Mouse (Mus musculus) midbrain, embryonic 16.5 days (tissue): ENCODE measurements at regions not wholly inside any gene's neighbourhood (a gene's known extent, or its start where the extent isn't known, plus 50 kb on each side); places are given as distances from the start of the nearest gene placed in this dataset.

Experiments used
- ATAC-seq: fragments of 200-750 bp; cut with Nextera tagmentation; 2 replicates; pipeline ENCODE4 v1.8.0; 2017; ENCODE audit warnings: moderate TSS enrichment
- H3K27ac ChIP-seq: fragments of 300-500 bp; sonication (generic); 2 replicates; pipeline ENCODE4 v1.5.1; 2014; ENCODE audit warnings: mild to moderate bottlenecking, low read length, mixed read lengths
- H3K27me3 ChIP-seq: fragments of 300-500 bp; sonication (generic); 2 replicates; pipeline ENCODE4 v1.6.1; 2014; ENCODE audit warnings: low read depth, low read length, mixed read lengths; ENCODE audit not compliant: control insufficient read depth, insufficient read depth
- H3K36me3 ChIP-seq: fragments of 300-500 bp; sonication (generic); 2 replicates; pipeline ENCODE4 v1.6.1; 2014; ENCODE audit warnings: mild to moderate bottlenecking, low read length, moderate library complexity, mixed read lengths; ENCODE audit not compliant: control insufficient read depth, insufficient read depth
- H3K4me1 ChIP-seq: fragments of 300-500 bp; sonication (generic); 2 replicates; pipeline ENCODE4 v1.6.1; 2014; ENCODE audit warnings: mild to moderate bottlenecking, low read length, mixed read lengths; ENCODE audit not compliant: control insufficient read depth, insufficient read depth
- H3K4me2 ChIP-seq: fragments of 300-500 bp; sonication (generic); 2 replicates; pipeline ENCODE4 v1.6.1; 2014; ENCODE audit warnings: mild to moderate bottlenecking, low read length, mixed read lengths
- H3K4me3 ChIP-seq: fragments of 300-500 bp; sonication (generic); 2 replicates; pipeline ENCODE4 v1.5.1; 2014; ENCODE audit warnings: low read depth, mild to moderate bottlenecking, low read length, moderate library complexity, mixed read lengths
- H3K9ac ChIP-seq: fragments of 300-500 bp; sonication (generic); 2 replicates; pipeline ENCODE4 v1.6.1; 2014; ENCODE audit warnings: low read depth, low read length, mixed read lengths
- H3K9me3 ChIP-seq: fragments of 300-500 bp; sonication (generic); replicated peaks from 2 replicates; pipeline ENCODE4 v1.6.1; 2014; ENCODE audit warnings: mild to moderate bottlenecking, low read length, mixed read lengths; ENCODE audit not compliant: control insufficient read depth, poor library complexity, severe bottlenecking
- WGBS: fragments of 180-500 bp; shearing (Covaris S2); extraction: QIAGEN DNeasy Blood & Tissue Kit; methylation state at CpG from one replicate; pipeline ENCODE4 v1.1.7; 2014; 5-methylcytosine and 5-hydroxymethylcytosine counted together

- no peak for ATAC-seq
- no peak overlapping the region for H3K4me2 ChIP-seq
- no peaks in the 10 kb centered on the region for H3K9me3 ChIP-seq
- no peak overlapping the region for H3K27ac ChIP-seq
- H3K4me3 ChIP-seq, result no peak overlapping the region
- WGBS, result 87% methylated on average over 1 of the region's 1 CpGs
- no peaks in the 10 kb centered on the region for H3K36me3 ChIP-seq
- 0 out of 2 replicates have a peak, but pooled peaks cover 5% of the 10 kb centered on the region for H3K4me1 ChIP-seq
- H3K27me3 ChIP-seq, result no peaks in the 10 kb centered on the region
- H3K9ac ChIP-seq, result no peak overlapping the region
These were observed 3050.3 kb upstream of the Lrrc6 start for GRCm38 (mm10) chr15:69551012-69551411.

GRCm38 (mm10) chr15:69526441-69527094 is 3025.9 kb upstream of the Lrrc6 start:
- H3K4me2 ChIP-seq, result no peak overlapping the region
- no peak for ATAC-seq
- WGBS, result 59% methylated on average over 6 of the region's 6 CpGs

GRCm38 (mm10) chr15:69484421-69485074 is 2983.8 kb upstream of the Lrrc6 start:
- Histone ChIP-seq H3K27me3 (no peaks in the 10 kb centered on the region), H3K9ac (no peak overlapping the region), H3K4me3 (no peak overlapping the region), H3K36me3 (no peaks in the 10 kb centered on the region), H3K27ac (no peak overlapping the region), H3K9me3 (no peaks in the 10 kb centered on the region), H3K4me1 (peaks cover 4% of the 10 kb centered on the region; the same call in 1 of the 2 replicates), H3K4me2 (no peak overlapping the region)
- 34% methylated on average over 5 of the region's 5 CpGs for WGBS
- ATAC-seq, result no peak

More at GRCm38 (mm10) chr15:69526441-69527094, 3025.9 kb upstream of the Lrrc6 start:
- Histone ChIP-seq H3K4me3 (no peak overlapping the region), H3K9me3 (no peaks in the 10 kb centered on the region), H3K27ac (no peak overlapping the region), H3K9ac (no peak overlapping the region), H3K27me3 (no peaks in the 10 kb centered on the region), H3K4me1 (no peaks in the 10 kb centered on the region), H3K36me3 (no peaks in the 10 kb centered on the region)

GRCm38 (mm10) chr15:69483096-69483495 is 2982.4 kb upstream of the Lrrc6 start:
- WGBS, result 78% methylated on average over 2 of the region's 2 CpGs
- no peak overlapping the region for H3K4me2 ChIP-seq
- H3K9ac ChIP-seq, result no peak overlapping the region

GRCm38 (mm10) chr15:69481087-69481486 is 2980.4 kb upstream of the Lrrc6 start:
- ATAC-seq, result no peak
- no peaks in the 10 kb centered on the region for H3K27me3 ChIP-seq

More at GRCm38 (mm10) chr15:69483096-69483495, 2982.4 kb upstream of the Lrrc6 start:
- Histone ChIP-seq H3K27me3 (no peaks in the 10 kb centered on the region), H3K36me3 (no peaks in the 10 kb centered on the region), H3K4me3 (no peak overlapping the region), H3K4me1 (peaks cover 4% of the 10 kb centered on the region; the same call in 1 of the 2 replicates), H3K27ac (no peak overlapping the region), H3K9me3 (no peaks in the 10 kb centered on the region)
- ATAC-seq, result no peak

GRCm38 (mm10) chr15:69477050-69477449 is 2976.3 kb upstream of the Lrrc6 start:
- Histone ChIP-seq H3K9me3 (no peaks in the 10 kb centered on the region), H3K36me3 (no peaks in the 10 kb centered on the region), H3K27ac (no peak overlapping the region), H3K4me1 (no peaks in the 10 kb centered on the region), H3K4me3 (no peak overlapping the region), H3K27me3 (no peaks in the 10 kb centered on the region), H3K9ac (no peak overlapping the region), H3K4me2 (no peak overlapping the region)
- no peak for ATAC-seq
- 91% methylated on average over 3 of the region's 3 CpGs for WGBS

More at GRCm38 (mm10) chr15:69481087-69481486, 2980.4 kb upstream of the Lrrc6 start:
- Histone ChIP-seq H3K4me2 (no peak overlapping the region), H3K4me3 (no peak overlapping the region), H3K36me3 (no peaks in the 10 kb centered on the region), H3K9ac (no peak overlapping the region), H3K9me3 (no peaks in the 10 kb centered on the region), H3K4me1 (peaks cover 4% of the 10 kb centered on the region; the same call in 1 of the 2 replicates), H3K27ac (no peak overlapping the region)
- WGBS, result 89% methylated on average over 3 of the region's 3 CpGs

GRCm38 (mm10) chr15:69469566-69469965 is 2968.9 kb upstream of the Lrrc6 start:
- no peak for ATAC-seq
- Histone ChIP-seq H3K27me3 (no peaks in the 10 kb centered on the region), H3K4me2 (no peak overlapping the region), H3K4me1 (no peaks in the 10 kb centered on the region), H3K27ac (no peak overlapping the region), H3K9ac (no peak overlapping the region), H3K9me3 (no peaks in the 10 kb centered on the region), H3K4me3 (no peak overlapping the region), H3K36me3 (no peaks in the 10 kb centered on the region)
- 90% methylated on average over 1 of the region's 1 CpGs for WGBS

- 94% methylated on average over 2 of the region's 2 CpGs for whole genome bisulfite sequencing
These were observed 2960.0 kb upstream of the Lrrc6 start for GRCm38 (mm10) chr15:69460581-69461194.

GRCm38 (mm10) chr15:69457473-69457872 is 2956.8 kb upstream of the Lrrc6 start:
- Histone ChIP-seq H3K4me3 (no peak overlapping the region), H3K27me3 (no peaks in the 10 kb centered on the region), H3K36me3 (no peaks in the 10 kb centered on the region), H3K4me1 (no peaks in the 10 kb centered on the region), H3K9ac (no peak overlapping the region), H3K4me2 (no peak overlapping the region), H3K27ac (no peak overlapping the region), H3K9me3 (no peaks in the 10 kb centered on the region)
- 19% methylated on average over 4 of the region's 4 CpGs for WGBS
- ATAC-seq, result no peak

More at GRCm38 (mm10) chr15:69460581-69461194, 2960.0 kb upstream of the Lrrc6 start:
- Histone ChIP-seq H3K9ac (no peak overlapping the region), H3K4me3 (no peak overlapping the region), H3K4me1 (no peaks in the 10 kb centered on the region), H3K27ac (no peak overlapping the region), H3K4me2 (no peak overlapping the region), H3K36me3 (no peaks in the 10 kb centered on the region), H3K27me3 (no peaks in the 10 kb centered on the region), H3K9me3 (no peaks in the 10 kb centered on the region)
- no peak for ATAC-seq
